Mouse (Mus musculus) kidney, adult 10 weeks (tissue): ENCODE data around the gene Siglecg. TPM values are rescaled to one million over a fixed set of nuclear protein-coding genes. Genes with fewer than 3 reads are reported as not detected.

Source experiments
- polyA plus RNA-seq: library from polyadenylated mRNA; stranded (reverse); fragments of 350-450 nt; fragmentation: Illumina TruSeq; extraction: RNeasy Lipid Tissue Mini Kit (QIAGEN cat#74804); gene quantifications from one replicate; pipeline ENCODE4 v1.2.3, GENCODE M21; 2014; ENCODE audit warnings: low read depth, low replicate concordance

The Siglecg gene
- polyA plus RNA-seq: not detected

DNA sequence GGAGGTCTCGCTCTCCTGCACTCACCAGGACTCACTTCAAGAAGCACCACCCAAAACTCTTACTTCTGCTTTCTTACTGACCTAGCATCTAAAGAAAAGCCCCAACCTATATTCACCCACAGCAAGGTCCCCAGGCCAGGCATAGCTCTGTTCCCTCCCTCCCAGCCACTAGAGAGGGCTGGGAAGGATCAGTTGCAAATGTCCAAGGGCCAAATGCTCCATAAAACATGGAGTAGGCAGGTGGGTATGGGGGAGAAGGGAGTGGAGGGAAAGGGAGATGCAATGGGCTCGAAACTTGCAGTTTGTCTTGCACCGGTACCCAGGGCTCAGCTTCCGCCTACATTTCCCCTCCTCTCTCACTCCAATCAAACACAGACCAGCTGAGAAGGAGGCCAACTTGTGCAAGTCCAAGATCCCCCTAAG is at the start of gene Siglecg:
Siglecg (plus strand) TSS at position 74 of the 423 bp plus-strand sequence.

GRCm38 (mm10) chr7:43427406-43427805 is 19.4 kb downstream of the Siglecg start, which contains the start of gene Lim2:
TSS of gene Lim2 (plus strand) at chr7:43427670.

DNA sequence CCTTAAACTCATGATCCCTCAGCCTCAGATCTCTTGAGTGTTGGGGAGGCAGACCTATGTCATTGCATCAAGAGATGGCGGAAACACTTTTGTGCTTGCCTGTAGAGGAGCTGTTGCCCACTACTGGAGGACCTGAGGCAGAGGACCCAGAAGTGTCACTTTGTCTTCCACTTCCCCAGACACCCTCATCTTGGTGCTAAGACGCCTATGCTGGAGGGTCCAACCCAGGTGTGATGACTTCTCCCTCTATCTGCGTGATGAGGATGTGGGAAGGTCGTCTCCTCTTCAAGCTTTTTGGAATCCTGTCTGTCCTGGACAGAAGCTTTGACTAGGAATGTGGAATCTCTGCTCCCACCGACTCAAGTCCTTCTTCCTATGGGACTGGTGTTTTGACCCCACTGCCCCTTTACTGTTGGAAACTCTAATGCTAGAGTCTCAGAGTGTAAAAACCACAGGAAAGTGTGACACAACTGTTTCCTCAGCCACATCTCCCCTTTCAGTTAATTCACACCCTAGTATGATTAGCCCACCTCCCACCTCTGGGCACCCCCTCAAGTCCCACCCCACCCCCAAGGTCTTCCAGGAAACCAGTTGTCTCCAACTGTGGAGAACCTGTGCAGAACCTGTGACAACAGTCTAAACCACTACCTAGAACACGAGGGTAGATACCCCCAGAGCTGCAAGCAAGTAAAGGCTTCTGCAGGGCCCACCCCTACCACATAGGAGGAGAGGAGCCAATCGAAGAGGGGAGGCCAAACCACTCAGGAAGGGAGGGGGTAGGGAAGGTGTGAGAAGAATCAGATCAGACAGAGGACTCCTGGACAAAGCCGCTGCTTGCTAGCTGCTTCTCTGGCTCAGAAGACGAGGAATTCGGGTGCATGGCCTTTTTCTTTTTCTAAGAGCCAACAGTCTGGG is 28.6 kb downstream of the Siglecg start, which contains the start of gene Nkg7:
Nkg7 (plus strand) TSS at position 733 of the 915 bp plus-strand sequence.

DNA sequence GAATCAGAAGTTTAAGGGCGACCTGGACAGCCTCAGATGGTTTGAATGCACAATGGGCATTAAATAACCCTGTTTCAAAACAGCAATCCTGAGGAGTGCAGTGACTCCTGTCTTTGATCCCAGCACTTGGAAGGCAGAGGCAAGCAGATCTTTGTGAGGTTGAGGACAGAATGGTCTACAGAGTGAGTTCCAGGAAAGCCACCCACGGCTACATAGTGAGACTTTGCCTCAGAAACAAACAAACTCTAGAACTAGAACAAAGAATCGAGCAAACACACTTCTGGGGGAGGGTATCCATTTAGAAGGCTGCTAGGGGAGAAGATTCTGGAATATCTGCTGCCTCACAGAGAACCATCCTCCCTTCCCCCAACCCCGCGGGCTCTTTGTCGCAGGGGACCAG is 32.5 kb downstream of the Siglecg start, which contains the start of gene Cldnd2:
Cldnd2 (plus strand) TSS at position 301 of the 400 bp plus-strand sequence.

DNA sequence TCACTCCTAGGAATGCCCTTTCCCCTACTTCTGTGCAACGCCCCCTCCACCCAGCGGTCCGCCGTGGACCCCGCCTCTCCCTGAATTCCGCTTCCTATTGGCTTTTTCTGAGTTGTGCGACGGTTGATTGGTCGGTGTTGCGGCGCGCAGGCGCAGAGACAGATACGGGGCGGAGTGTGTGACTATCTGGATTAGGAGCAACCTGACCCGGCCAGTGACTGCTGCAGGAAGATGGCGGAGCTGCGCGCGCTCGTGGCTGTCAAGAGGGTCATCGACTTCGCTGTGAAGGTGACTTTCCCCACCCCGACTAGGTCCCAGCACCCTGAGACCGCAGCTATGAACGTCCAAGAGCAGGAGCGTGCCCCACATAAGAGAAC is 35.9 kb downstream of the Siglecg start, which contains the start of the genes Etfb and Gm45233:
Etfb (plus strand) TSS at position 167 of the 377 bp plus-strand sequence.
Gm45233 (plus strand) TSS at position 212 of the 377 bp plus-strand sequence.

DNA sequence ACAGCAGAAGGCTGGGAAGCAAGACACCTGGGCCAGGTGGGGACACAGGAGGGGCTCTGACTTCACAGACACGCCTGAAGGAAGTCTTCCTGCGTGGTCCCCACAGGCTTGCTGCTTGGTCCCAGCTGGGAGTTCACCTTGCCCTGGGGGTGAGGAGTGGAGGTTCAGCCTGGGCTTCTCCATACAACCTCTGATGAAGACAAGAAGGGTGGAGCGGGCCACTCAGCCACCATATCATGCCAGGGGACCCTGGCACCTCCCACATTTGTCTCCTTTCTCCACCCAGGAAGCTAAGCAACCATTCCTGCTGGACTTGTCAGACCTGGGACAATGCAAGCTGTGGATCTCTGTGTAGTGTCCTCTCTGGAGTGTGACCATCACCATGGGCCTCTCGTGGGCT is 54.8 kb downstream of the Siglecg start, which contains the start of gene Vsig10l:
Vsig10l (plus strand) TSS at position 301 of the 400 bp plus-strand sequence.

Other genes starting within 250 kb of the Siglecg start
- gene Zfp715, start 94.9 kb upstream of the Siglecg start, polyA plus RNA-seq: 38.8 TPM
- gene Siglecf, start 56.9 kb upstream of the Siglecg start, polyA plus RNA-seq: not detected
- not detected for gene Lim2, start 19.5 kb downstream of the Siglecg start, polyA plus RNA-seq
- gene Nkg7, start 28.9 kb downstream of the Siglecg start, polyA plus RNA-seq: not detected
- not detected for gene Cldnd2, start 32.6 kb downstream of the Siglecg start, polyA plus RNA-seq
- 12.4 TPM for gene Etfb, start 35.9 kb downstream of the Siglecg start, polyA plus RNA-seq
- gene Gm45233, start 35.9 kb downstream of the Siglecg start, polyA plus RNA-seq: not detected
- gene Vsig10l, start 54.9 kb downstream of the Siglecg start, polyA plus RNA-seq: 0.89 TPM
- gene Iglon5, start 81.9 kb downstream of the Siglecg start, polyA plus RNA-seq: not detected
- gene 4931406B18Rik, start 97.7 kb downstream of the Siglecg start, polyA plus RNA-seq: not detected
- gene Cd33, start 136.2 kb downstream of the Siglecg start, polyA plus RNA-seq: 1.7 TPM
- gene Zfp658, start 154.1 kb downstream of the Siglecg start, polyA plus RNA-seq: 1.6 TPM
- 13.8 TPM for gene Zfp719, start 171.4 kb downstream of the Siglecg start, polyA plus RNA-seq
- gene Zfp819, start 199.0 kb downstream of the Siglecg start, polyA plus RNA-seq: not detected
- not detected for gene Ceacam18, start 226.5 kb downstream of the Siglecg start, polyA plus RNA-seq